Mouse (Mus musculus) small intestine, adult 2 months (tissue): Measurements from ENCODE around the gene Olfr824. TPM values are rescaled to one million over a fixed set of nuclear protein-coding genes. Genes with fewer than 3 reads are reported as not detected.

Source experiments
- H3K27ac ChIP-seq: fragments of 200-500 bp; 2 replicates; pipeline ENCODE4 v1.5.1; 2012; ENCODE audit warnings: low read depth, low read length, control low read depth, inconsistent platforms; ENCODE audit not compliant: insufficient read depth
- H3K27me3 ChIP-seq: fragments of 200-500 bp; 2 replicates; pipeline ENCODE4 v1.6.1; 2012; ENCODE audit warnings: mild to moderate bottlenecking, moderate library complexity, low read length, inconsistent platforms; ENCODE audit not compliant: control insufficient read depth, insufficient read depth
- H3K36me3 ChIP-seq: fragments of 200-500 bp; 2 replicates; pipeline ENCODE4 v1.6.1; 2012; ENCODE audit warnings: mild to moderate bottlenecking, low read length, control low read depth, inconsistent platforms; ENCODE audit not compliant: control insufficient read depth, insufficient read depth
- H3K4me1 ChIP-seq: fragments of 200-500 bp; 2 replicates; pipeline ENCODE4 v1.6.1; 2012; ENCODE audit warnings: low read length, inconsistent platforms, mixed read lengths; ENCODE audit not compliant: control insufficient read depth, insufficient read depth, insufficient read length
- H3K4me3 ChIP-seq: fragments of 200-500 bp; 2 replicates; pipeline ENCODE4 v1.5.1; 2012; ENCODE audit warnings: low read depth, mild to moderate bottlenecking, control low read depth, inconsistent platforms, low read length, moderate library complexity
- CTCF ChIP-seq: fragments of 200-500 bp; IDR thresholded peaks from 2 replicates; pipeline ENCODE4 v1.5.1; 2012; ENCODE audit warnings: low read depth, mild to moderate bottlenecking, control low read depth, inconsistent platforms, low read length, moderate library complexity, mixed read lengths; ENCODE audit not compliant: insufficient replicate concordance, insufficient read length; ENCODE audit errors: extremely low read depth
- POLR2A ChIP-seq: fragments of 200-500 bp; IDR thresholded peaks from 2 replicates; pipeline ENCODE4 v1.6.1; 2012; ENCODE audit warnings: low read depth, mild to moderate bottlenecking, control low read depth, inconsistent platforms, low read length, moderate library complexity
- WGBS: fragments of 180-500 bp; shearing (Covaris S2); methylation state at CpG from one replicate; pipeline ENCODE4 v1.1.7; 2018; 5-methylcytosine and 5-hydroxymethylcytosine counted together
- polyA plus RNA-seq: library from polyadenylated mRNA; depleted of rRNA; stranded (reverse); fragments of >200 nt; gene quantifications from 2 replicates; pipeline ENCODE4 v1.2.3, GENCODE M21; 2012; rRNA removed

Olfr824 gene
- polyA plus RNA-seq, 1 experiment: not detected

DNA sequence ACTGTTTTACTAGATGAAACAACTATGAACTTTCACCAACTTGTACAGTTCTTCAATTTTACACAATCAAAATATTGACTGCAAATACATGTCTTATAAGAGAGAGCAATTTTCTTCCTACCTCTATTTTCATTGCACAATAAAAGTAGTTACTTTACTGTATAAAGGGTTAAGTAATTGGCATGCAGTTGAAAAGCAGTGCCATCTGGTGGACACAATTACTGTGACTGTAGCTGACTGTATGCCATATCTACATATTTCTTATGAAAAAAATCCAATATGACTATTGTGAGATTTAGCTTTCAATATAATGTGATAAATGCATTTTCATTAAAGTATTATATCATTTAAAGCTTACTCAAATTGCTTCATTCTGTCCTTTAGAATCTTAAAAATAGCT, 33.7 kb downstream of the Olfr824 start:
- H3K36me3 ChIP-seq: no peaks in the 10 kb centered on the region
- H3K4me1 ChIP-seq: no peaks in the 10 kb centered on the region
- H3K27me3 ChIP-seq: no peaks in the 10 kb centered on the region
- no peak overlapping the region for H3K27ac ChIP-seq
- TF ChIP-seq CTCF (no peak), POLR2A (no peak)
- no peak overlapping the region for H3K4me3 ChIP-seq

- no peaks in the 10 kb centered on the region for H3K27me3 ChIP-seq
- no peak overlapping the region for H3K27ac ChIP-seq
- H3K4me1 ChIP-seq: no peaks in the 10 kb centered on the region
- WGBS: 14% methylated on average over 5 of the region's 5 CpGs
- no peaks in the 10 kb centered on the region for H3K36me3 ChIP-seq
- TF ChIP-seq CTCF (no peak), POLR2A (no peak)
- H3K4me3 ChIP-seq: no peak overlapping the region
Observed at GRCm38 (mm10) chr10:130092838-130093440, 36.9 kb downstream of the Olfr824 start.

Other genes with a start within 250 kb of the Olfr824 start
- not detected in 2 replicates for gene Olfr815, start 224.1 kb downstream of the Olfr824 start, polyA plus RNA-seq
- not detected in 2 replicates for gene Olfr816, start 214.4 kb downstream of the Olfr824 start, polyA plus RNA-seq
- not detected in 2 replicates for gene Olfr818, start 180.9 kb downstream of the Olfr824 start, polyA plus RNA-seq
- gene Olfr819, start 162.7 kb downstream of the Olfr824 start, polyA plus RNA-seq: not detected in 2 replicates
- not detected in 2 replicates for gene Olfr247, start 153.9 kb downstream of the Olfr824 start, polyA plus RNA-seq
- not detected in 2 replicates for gene Gm10310, start 144.9 kb downstream of the Olfr824 start, polyA plus RNA-seq
- not detected in 2 replicates for gene Olfr820, start 117.4 kb downstream of the Olfr824 start, polyA plus RNA-seq
- not detected in 2 replicates for gene Olfr821, start 99.7 kb downstream of the Olfr824 start, polyA plus RNA-seq
- not detected in 2 replicates for gene Olfr822, start 58.8 kb downstream of the Olfr824 start, polyA plus RNA-seq
- gene Olfr823, start 14.6 kb downstream of the Olfr824 start, polyA plus RNA-seq: not detected in 2 replicates
- gene Olfr825, start 36.8 kb upstream of the Olfr824 start, polyA plus RNA-seq: not detected in 2 replicates
- not detected in 2 replicates for gene Olfr826, start 54.2 kb upstream of the Olfr824 start, polyA plus RNA-seq
- not detected in 2 replicates for gene Olfr827, start 84.4 kb upstream of the Olfr824 start, polyA plus RNA-seq
- not detected in 2 replicates for gene Neurod4, start 150.2 kb upstream of the Olfr824 start, polyA plus RNA-seq
- gene Tespa1, start 192.9 kb upstream of the Olfr824 start, polyA plus RNA-seq: 0.11 and 0.25 TPM in 2 replicates